Mouse (Mus musculus) layer of hippocampus, adult 18-20 months (tissue): ENCODE measurements around the gene Tmsb4x. TPM values are rescaled to one million over a fixed set of nuclear protein-coding genes. Genes with fewer than 3 reads are reported as not detected.

Experiments used
- DNase-seq, 2 experiments: peaks; one replicate each; pipeline ENCODE4 v3.0.0; 2022; ENCODE audit warnings: low spot score in 2 of 2
- long read RNA-seq: library from polyadenylated mRNA; stranded (forward); transcript quantifications from one replicate; pipeline ENCODE4 v2.0.0, GENCODE M21; 2021
- total RNA-seq, 2 experiments: library from RNA; stranded (reverse); gene quantifications; 2 replicates each; pipeline ENCODE4 v1.2.3; 2021

The Tmsb4x gene
- total RNA-seq = 1,000 to 10,000 TPM; 1,626 to 1,851 TPM
- long read RNA-seq, transcript Tmsb4x-201 (3 exons, 768 nt) = major isoform, 254 of 285 reads
- long read RNA-seq, partial matches to known transcripts = 3 of 285 reads
- long read RNA-seq, other reads (novel, unspliced or antisense) = 25 of 285 reads

- DNase-seq = peak; percentile 66 to 83
These were observed at the start of gene Tmsb4x for GRCm38 (mm10) chrX:167208978-167209754. Gene Tmsb4x, minus strand, starts transcription at chrX:167209315.

- DNase-seq = no peak
These were observed 32.6 kb upstream of the Tmsb4x start for GRCm38 (mm10) chrX:167241736-167242135.

- DNase-seq = no peak
These were observed 30.3 kb upstream of the Tmsb4x start for GRCm38 (mm10) chrX:167239293-167239921.

- peak; percentile 46 to 86 for DNase-seq
These were observed 24.1 kb upstream of the Tmsb4x start for GRCm38 (mm10) chrX:167233104-167233687.

GRCm38 (mm10) chrX:167231150-167231549 lies 22.0 kb upstream of the Tmsb4x start:
- DNase-seq = no peak

- no peak for DNase-seq
These were observed 20.7 kb upstream of the Tmsb4x start for GRCm38 (mm10) chrX:167229819-167230218.

GRCm38 (mm10) chrX:167229206-167229605 lies 20.1 kb upstream of the Tmsb4x start:
- peak in 1 of 2 experiments; percentile 46 for DNase-seq

GRCm38 (mm10) chrX:167227756-167228155 lies 18.6 kb upstream of the Tmsb4x start:
- no peak for DNase-seq

- DNase-seq = no peak
These were observed 18.0 kb upstream of the Tmsb4x start for GRCm38 (mm10) chrX:167227138-167227537.

GRCm38 (mm10) chrX:167226570-167226969 lies 17.5 kb upstream of the Tmsb4x start:
- DNase-seq = no peak

- no peak for DNase-seq
These were observed 3.6 kb upstream of the Tmsb4x start for GRCm38 (mm10) chrX:167212707-167213106.

- no peak for DNase-seq
These were observed 2.9 kb upstream of the Tmsb4x start for GRCm38 (mm10) chrX:167211871-167212555.

- DNase-seq = no peak
These were observed 1.2 kb upstream of the Tmsb4x start for GRCm38 (mm10) chrX:167210319-167210728.

- DNase-seq = no peak
These were observed 713 bp upstream of the Tmsb4x start for GRCm38 (mm10) chrX:167209828-167210227.

- DNase-seq = no peak
These were observed 652 bp downstream of the Tmsb4x start for GRCm38 (mm10) chrX:167208506-167208820.

- no peak for DNase-seq
These were observed 1.2 kb downstream of the Tmsb4x start for GRCm38 (mm10) chrX:167207741-167208505.

GRCm38 (mm10) chrX:167205813-167206520 lies 3.1 kb downstream of the Tmsb4x start:
- DNase-seq = peak in 1 of 2 experiments; percentile 20

GRCm38 (mm10) chrX:167201365-167201764 lies 7.8 kb downstream of the Tmsb4x start:
- DNase-seq = no peak

GRCm38 (mm10) chrX:167195228-167195649 lies 13.9 kb downstream of the Tmsb4x start:
- no peak for DNase-seq

- DNase-seq = no peak
These were observed 22.8 kb downstream of the Tmsb4x start for GRCm38 (mm10) chrX:167186306-167186705.
